22 mouse cellular contexts compared by ENCODE assay signal in genomic region chr10:88802236-88802635, GRCm38 (mm10). TPM values are rescaled to one million over a fixed set of nuclear protein-coding genes. Genes with fewer than 3 reads are reported as not detected.
DNase-seq lines count a peak whose midpoint lies in the region; ATAC-seq and TF ChIP-seq lines count a peak whose summit lies in the region.
"Had no signal": no experiment of that assay in that cellular context is flagged by ENCODE, and none has a peak within 500 bp of the region (broad histone marks: within the 10 kb centered on the region; RNA-seq: fewer than 3 reads in every experiment).

No protein-coding gene starts in this region.

- no peak overlapping the region for H3K4me3 ChIP-seq in lung, postnatal 0 days (ENCODE audit: low read depth, low read length)
- no peak overlapping the region for H3K4me3 ChIP-seq in CH12.LX (replicated peaks in 1 of 3; ENCODE audit: low read depth in 2 of 3, low read length in 2 of 3, poor library complexity in 1 of 3)
- no peak overlapping the region for H3K4me3 ChIP-seq in hindbrain, embryonic 10.5 days
- H3K4me3 ChIP-seq: embryonic facial prominence, embryonic 13.5 days; forebrain, embryonic 13.5 days; gastrocnemius, adult 2 months; heart, embryonic 10.5 days; heart, embryonic 15.5 days had no signal

- 90% methylated on average over 3 of the region's 3 CpGs for WGBS in lung, postnatal 0 days
- 92% methylated on average over 3 of the region's 3 CpGs for WGBS in hindbrain, embryonic 10.5 days

- H3K4me2 ChIP-seq in lung, postnatal 0 days (replicated peaks; ENCODE audit: low read depth, low read length) = no peak overlapping the region
- H3K4me2 ChIP-seq in CH12.LX (ENCODE audit: insufficient read depth, low read depth, poor library complexity, severe bottlenecking) = no peak overlapping the region
- H3K4me2 ChIP-seq: embryonic facial prominence, embryonic 13.5 days; forebrain, embryonic 13.5 days; heart, embryonic 15.5 days; hindbrain, embryonic 14.5 days had no signal

- H3K79me2 ChIP-seq in CH12.LX (replicated peaks; ENCODE audit: control insufficient read depth, extremely low read depth, insufficient read depth, poor library complexity, severe bottlenecking) = no peaks in the 10 kb centered on the region

- H3K27ac ChIP-seq in lung, postnatal 0 days (ENCODE audit: low read length) = no peak overlapping the region
- H3K27ac ChIP-seq in CH12.LX (ENCODE audit: insufficient read depth, low read depth) = no peak overlapping the region; the same call in 1 of the 2 replicates
- no peak overlapping the region for H3K27ac ChIP-seq in hindbrain, embryonic 10.5 days
- H3K27ac ChIP-seq: embryonic facial prominence, embryonic 13.5 days; forebrain, embryonic 13.5 days; gastrocnemius, adult 2 months; heart, embryonic 10.5 days; heart, embryonic 15.5 days; hindbrain, embryonic 14.5 days had no signal

- peak; percentile 30 for DNase-seq in lung, postnatal 36 days
- no peak for DNase-seq in lung, postnatal 0 days (ENCODE audit: low spot score)
- DNase-seq in A20 (ENCODE audit: low read depth, low spot score) (peak; percentile 74), CH12.LX (ENCODE audit: extremely low read depth) (peak; percentile 57)
- no peak for DNase-seq in gastrocnemius, adult 18-20 months (ENCODE audit: low spot score)
- no peak for DNase-seq in hindbrain, embryonic 10.5 days (ENCODE audit: low spot score)
- DNase-seq: adrenal gland, postnatal 14 days; cerebellum, adult 18-20 months; cerebellum, adult 9-11 months; forebrain, postnatal 0 days; gastrocnemius, adult 2 months; gastrocnemius, postnatal 25 days; heart, postnatal 14 days had no signal

- TF ChIP-seq POLR2A in CH12.LX (IDR thresholded peaks at IDR 0.05; ENCODE audit: low read depth, low read length) = no peak

- no peaks in the 10 kb centered on the region for H3K4me1 ChIP-seq in lung, postnatal 0 days (ENCODE audit: insufficient read depth, low read depth, low read length)
- H3K4me1 ChIP-seq in CH12.LX (ENCODE audit: control insufficient read depth in 1 of 2, insufficient read depth in 2 of 2) = peaks cover 0 to 29% of the 10 kb centered on the region in 2 experiments; a peak in 2 of 4 replicates
- H3K4me1 ChIP-seq in hindbrain, embryonic 10.5 days (replicated peaks) = no peaks in the 10 kb centered on the region
- H3K4me1 ChIP-seq: embryonic facial prominence, embryonic 13.5 days; forebrain, embryonic 13.5 days; heart, embryonic 10.5 days; heart, embryonic 15.5 days had no signal

- in situ Hi-C loops in CH12.LX (cut with MboI; ENCODE audit: low pct_ligation_motif_present, low pct_unique_long_range_greater_than_20kb, low sequenced_read_pairs) = no loop called here

- dilution Hi-C loops in CH12.LX (cut with MboI; ENCODE audit: extremely low pct_ligation_motif_present, extremely low pct_unique_long_range_greater_than_20kb, low sequenced_read_pairs) = no loop called here

- no peak for ATAC-seq in lung, postnatal 0 days
- ATAC-seq in megakaryocyte progenitor cell, adult 5-6 weeks (replicated peaks; ENCODE audit: poor library complexity) = peak; percentile 75
- no peak for ATAC-seq in cerebellum, adult (ENCODE audit: insufficient number of reproducible peaks, low FRiP score, low TSS enrichment)
- ATAC-seq: CD4-positive, CD25-positive, alpha-beta regulatory T cell, adult 4 months; forebrain, embryonic 13.5 days; forebrain, postnatal 0 days; intestine, embryonic 16.5 days had no signal

- H3K9me3 ChIP-seq in lung, postnatal 0 days (ENCODE audit: low read length) = no peaks in the 10 kb centered on the region
- no peaks in the 10 kb centered on the region for H3K9me3 ChIP-seq in CH12.LX (replicated peaks; ENCODE audit: low read length)
- H3K9me3 ChIP-seq in hindbrain, embryonic 10.5 days = no peaks in the 10 kb centered on the region
- H3K9me3 ChIP-seq: embryonic facial prominence, embryonic 13.5 days; forebrain, embryonic 13.5 days; heart, embryonic 10.5 days; heart, embryonic 15.5 days had no signal

- H3K27me3 ChIP-seq in lung, postnatal 0 days (replicated peaks; ENCODE audit: insufficient read depth, low read length) = no peaks in the 10 kb centered on the region
- no peaks in the 10 kb centered on the region for H3K27me3 ChIP-seq in CH12.LX (replicated peaks)
- H3K27me3 ChIP-seq in hindbrain, embryonic 10.5 days (ENCODE audit: insufficient read depth, poor library complexity, severe bottlenecking) = no peaks in the 10 kb centered on the region
- H3K27me3 ChIP-seq: embryonic facial prominence, embryonic 13.5 days; forebrain, embryonic 13.5 days; heart, embryonic 15.5 days had no signal

- no peak overlapping the region for H3K9ac ChIP-seq in lung, postnatal 0 days (replicated peaks; ENCODE audit: low read depth)
- H3K9ac ChIP-seq in CH12.LX (ENCODE audit: insufficient read depth, low read depth) = no peak overlapping the region
- H3K9ac ChIP-seq: embryonic facial prominence, embryonic 13.5 days; forebrain, embryonic 13.5 days; forebrain, postnatal 0 days; heart, embryonic 15.5 days; hindbrain, embryonic 14.5 days had no signal

- H3K36me3 ChIP-seq in lung, postnatal 0 days (ENCODE audit: insufficient read depth, low read length) = 0 out of 2 replicates have a peak, but pooled peaks cover 4% of the 10 kb centered on the region
- H3K36me3 ChIP-seq in CH12.LX (replicated peaks in 1 of 2; ENCODE audit: control insufficient read depth in 1 of 2, insufficient read depth in 1 of 2, low read length in 1 of 2) = peaks cover 67 to 91% of the 10 kb centered on the region in 2 experiments
- peaks cover 87% of the 10 kb centered on the region for H3K36me3 ChIP-seq in hindbrain, embryonic 10.5 days

- no peak for TF ChIP-seq EP300 in lung, postnatal 0 days (IDR thresholded peaks at IDR 0.05)
- TF ChIP-seq EP300 in CH12.LX (IDR thresholded peaks at IDR 0.05; ENCODE audit: low read length) = peak; percentile 87

- no peak for TF ChIP-seq CTCF in lung, postnatal 0 days (IDR thresholded peaks at IDR 0.05)
- TF ChIP-seq CTCF in CH12.LX (conservative IDR thresholded peaks at IDR 0.05 in 1 of 2, IDR thresholded peaks at IDR 0.05 in 1 of 2; ENCODE audit: low read depth in 2 of 2, low read length in 2 of 2) = no peak

- TF ChIP-seq RAD21 in CH12.LX (IDR thresholded peaks at IDR 0.05; ENCODE audit: low read depth, low read length) = no peak

TF ChIP-seq in CH12.LX, 34 proteins besides CTCF, POLR2A, EP300 and RAD21:
- TF ChIP-seq SIN3A (IDR thresholded peaks at IDR 0.05; ENCODE audit: low read length) (no peak), IRF4 (IDR thresholded peaks at IDR 0.05; ENCODE audit: low read depth, low read length) (peak; percentile 84)
TF ChIP-seq in CH12.LX: peak in this region for 1.

RNA-seq across cellular contexts. Expression of gene Utp20, which starts 24.4 kb away (rescaled TPM):
- 6.5 TPM in 2 replicates for polyA plus RNA-seq in lung, postnatal 0 days (2015; fragmentation: Nextera tagmentation; extraction: Ambion mirVana)
- total RNA-seq in CH12.LX (2012; rRNA removed) (40.1 and 58.4 TPM in 2 replicates), CH12.LX (2014; rRNA removed) (43.0 and 44.6 TPM in 2 replicates)
- 60.4 and 70.4 TPM in 2 replicates for polyA plus RNA-seq in CH12.LX (2012; ENCODE audit: insufficient read length, low read depth)
- total RNA-seq in megakaryocyte progenitor cell, adult 5-6 weeks (2015) = 50.6 and 57.6 TPM in 2 replicates
- 30.4 and 44.5 TPM in 2 replicates for total RNA-seq in megakaryocyte progenitor cell, adult 5-6 weeks (2017)
- total RNA-seq in gastrocnemius, adult 18-20 months (2021) = 10 to 100 TPM in 1 of 2 experiments, 1 to 10 TPM in 1; 9.6 to 11.1 TPM
- 16.6 and 22.8 TPM in 2 replicates for polyA plus RNA-seq in hindbrain, embryonic 10.5 days (2016; fragmentation: Nextera tagmentation; extraction: Ambion mirVana)

Comparison
In these comparisons a context has a peak if more than half of its experiments do, and no peak if none do; other contexts are left out.
1. DNase-seq: peak in lung, postnatal 36 days (single experiment), A20 (single experiment) and CH12.LX (single experiment); none in lung, postnatal 0 days (single experiment), gastrocnemius, adult 18-20 months (single experiment) and hindbrain, embryonic 10.5 days (single experiment).